Mouse (Mus musculus) spleen, adult 2 months (tissue): ENCODE measurements around the gene Usp7. TPM values are rescaled to one million over a fixed set of nuclear protein-coding genes. Genes with fewer than 3 reads are reported as not detected.

Source experiments
- DNase-seq, 2 experiments: peaks; one replicate each; pipeline versions ENCODE4 v3.0.0 to v3.0.0-alpha.2; 2012 to 2021; ENCODE audit warnings: low spot score in 2 of 2, low read depth in 1 of 2
- H3K27ac ChIP-seq: fragments of 200-500 bp; 2 replicates; pipeline ENCODE4 v1.5.1; 2012; ENCODE audit warnings: low read length, inconsistent platforms; ENCODE audit not compliant: insufficient read depth
- H3K27me3 ChIP-seq: fragments of 200-500 bp; 2 replicates; pipeline ENCODE4 v1.6.1; 2012; ENCODE audit warnings: mild to moderate bottlenecking, moderate library complexity, low read length, inconsistent platforms; ENCODE audit not compliant: control insufficient read depth, insufficient read depth
- H3K36me3 ChIP-seq: fragments of 200-500 bp; 2 replicates; pipeline ENCODE4 v1.6.1; 2012; ENCODE audit warnings: mild to moderate bottlenecking, low read length, inconsistent platforms; ENCODE audit not compliant: control insufficient read depth, insufficient read depth
- H3K4me1 ChIP-seq: fragments of 200-500 bp; 2 replicates; pipeline ENCODE4 v1.6.1; 2011; ENCODE audit warnings: inconsistent platforms; ENCODE audit not compliant: control insufficient read depth, insufficient read depth, insufficient read length
- H3K4me3 ChIP-seq: fragments of 200-500 bp; 2 replicates; pipeline ENCODE4 v1.5.1; 2011; ENCODE audit warnings: mild to moderate bottlenecking, inconsistent platforms; ENCODE audit not compliant: insufficient read depth, insufficient read length; ENCODE audit errors: extremely low read depth
- CTCF ChIP-seq: fragments of 200-500 bp; IDR thresholded peaks from 2 replicates; pipeline ENCODE4 v1.5.1; 2011; ENCODE audit warnings: mild to moderate bottlenecking, inconsistent platforms; ENCODE audit not compliant: insufficient read depth, insufficient read length, insufficient replicate concordance; ENCODE audit errors: extremely low read depth
- POLR2A ChIP-seq: fragments of 200-500 bp; IDR thresholded peaks from 2 replicates; pipeline ENCODE4 v1.6.1; 2011; ENCODE audit warnings: low read depth, low read length, inconsistent platforms
- WGBS: fragments of 180-500 bp; shearing (Covaris S2); methylation state at CpG from one replicate; pipeline ENCODE4 v1.1.7; 2018; 5-methylcytosine and 5-hydroxymethylcytosine counted together
- polyA plus RNA-seq: library from polyadenylated mRNA; depleted of rRNA; stranded (reverse); fragments of >200 nt; gene quantifications from 2 replicates; pipeline ENCODE4 v1.2.3, GENCODE M21; 2012

The Usp7 gene
- polyA plus RNA-seq, 1 experiment: 26.3 TPM

GRCm38 (mm10) chr16:8752334-8752733 lies 39.8 kb downstream of the Usp7 start:
- 79% methylated on average over 2 of the region's 2 CpGs for WGBS
- Histone ChIP-seq H3K36me3 (no peaks in the 10 kb centered on the region), H3K4me1 (peaks cover 9% of the 10 kb centered on the region; the same call in 1 of the 2 replicates), H3K27ac (no peak overlapping the region), H3K4me3 (no peak overlapping the region), H3K27me3 (no peaks in the 10 kb centered on the region)
- DNase-seq: no peak
- TF ChIP-seq POLR2A: no peak
- no peak for TF ChIP-seq CTCF

GRCm38 (mm10) chr16:8751555-8752235 lies 40.4 kb downstream of the Usp7 start:
- H3K36me3 ChIP-seq: no peaks in the 10 kb centered on the region
- no peak overlapping the region for H3K27ac ChIP-seq
- H3K4me3 ChIP-seq: no peak overlapping the region
- peaks cover 9% of the 10 kb centered on the region; the same call in 1 of the 2 replicates for H3K4me1 ChIP-seq
- WGBS: 86% methylated on average over 5 of the region's 5 CpGs
- no peak for DNase-seq
- no peaks in the 10 kb centered on the region for H3K27me3 ChIP-seq
- TF ChIP-seq POLR2A (no peak), CTCF (no peak)

GRCm38 (mm10) chr16:8748904-8749303 lies 43.2 kb downstream of the Usp7 start:
- TF ChIP-seq POLR2A (no peak), CTCF (no peak)
- WGBS: 90% methylated on average over 8 of the region's 8 CpGs
- no peak for DNase-seq
- H3K27me3 ChIP-seq: no peaks in the 10 kb centered on the region
- peaks cover 12% of the 10 kb centered on the region; the same call in 1 of the 2 replicates for H3K4me1 ChIP-seq
- H3K36me3 ChIP-seq: no peaks in the 10 kb centered on the region
- H3K4me3 ChIP-seq: no peak overlapping the region
- H3K27ac ChIP-seq: no peak overlapping the region

GRCm38 (mm10) chr16:8748175-8748846 lies 43.8 kb downstream of the Usp7 start:
- DNase-seq: no peak
- Histone ChIP-seq H3K36me3 (no peaks in the 10 kb centered on the region), H3K4me3 (no peak overlapping the region), H3K27ac (peak overlapping the region; percentile 31), H3K4me1 (peaks cover 12% of the 10 kb centered on the region; the same call in 1 of the 2 replicates), H3K27me3 (no peaks in the 10 kb centered on the region)
- TF ChIP-seq CTCF (no peak), POLR2A (no peak)
- WGBS: 20% methylated on average over 6 of the region's 6 CpGs

- DNase-seq: no peak
- Histone ChIP-seq H3K4me1 (peaks cover 12% of the 10 kb centered on the region; the same call in 1 of the 2 replicates), H3K4me3 (no peak overlapping the region), H3K36me3 (no peaks in the 10 kb centered on the region), H3K27me3 (no peaks in the 10 kb centered on the region), H3K27ac (peak overlapping the region; percentile 31)
- no peak for TF ChIP-seq POLR2A
- TF ChIP-seq CTCF: no peak
- WGBS: 15% methylated on average over 3 of the region's 3 CpGs
Measured at GRCm38 (mm10) chr16:8747772-8748171, 44.3 kb downstream of the Usp7 start.

- Histone ChIP-seq H3K36me3 (no peaks in the 10 kb centered on the region), H3K4me3 (no peak overlapping the region), H3K4me1 (peaks cover 12% of the 10 kb centered on the region; the same call in 1 of the 2 replicates), H3K27ac (peak overlapping the region; percentile 20; the same call in 1 of the 2 replicates), H3K27me3 (no peaks in the 10 kb centered on the region)
- 30% methylated on average over 2 of the region's 2 CpGs for WGBS
- TF ChIP-seq CTCF (no peak), POLR2A (no peak)
- no peak for DNase-seq
Measured at GRCm38 (mm10) chr16:8746509-8746908, 45.6 kb downstream of the Usp7 start.
